Mouse (Mus musculus) monocyte, adult 5-6 weeks (primary cell): ENCODE measurements around the gene Bicc1. TPM values are rescaled to one million over a fixed set of nuclear protein-coding genes. Genes with fewer than 3 reads are reported as not detected.

ENCODE experiments used
- ATAC-seq: fragments of 153-309, 156-312 bp; replicated peaks from 2 replicates; pipeline ENCODE4 v1.8.0; 2017; ENCODE audit warnings: mild to moderate bottlenecking; ENCODE audit not compliant: low TSS enrichment, insufficient number of reproducible peaks, severe bottlenecking, poor library complexity, low FRiP score
- total RNA-seq: library from RNA; stranded (forward); fragments of 200-1000, 200-491, 200-594 nt; gene quantifications from 3 replicates; pipeline ENCODE4 v1.2.3, GENCODE M21; 2017

The Bicc1 gene
- total RNA-seq, 1 experiment from 2014 or later: not detected

DNA sequence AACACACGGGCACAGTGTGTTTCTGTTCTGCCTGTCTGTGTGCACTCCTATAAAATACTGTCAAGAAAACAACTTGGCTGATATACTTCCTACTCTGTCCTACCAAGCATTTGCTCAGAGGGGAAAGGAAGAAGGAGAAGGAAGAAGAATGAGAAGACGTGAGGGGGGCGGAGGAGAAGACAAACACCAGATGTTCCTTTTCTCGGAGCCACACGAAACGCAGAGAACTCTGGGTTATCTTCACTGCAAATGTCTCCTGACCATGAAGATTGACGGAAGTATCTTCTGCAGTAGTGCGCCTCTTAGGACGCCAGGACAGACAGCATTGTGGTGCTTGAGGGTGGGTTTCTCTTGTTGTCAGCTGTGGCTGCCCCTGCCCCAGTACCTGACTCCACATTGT lies 134.8 kb downstream of the Bicc1 start:
- no peak for ATAC-seq

DNA sequence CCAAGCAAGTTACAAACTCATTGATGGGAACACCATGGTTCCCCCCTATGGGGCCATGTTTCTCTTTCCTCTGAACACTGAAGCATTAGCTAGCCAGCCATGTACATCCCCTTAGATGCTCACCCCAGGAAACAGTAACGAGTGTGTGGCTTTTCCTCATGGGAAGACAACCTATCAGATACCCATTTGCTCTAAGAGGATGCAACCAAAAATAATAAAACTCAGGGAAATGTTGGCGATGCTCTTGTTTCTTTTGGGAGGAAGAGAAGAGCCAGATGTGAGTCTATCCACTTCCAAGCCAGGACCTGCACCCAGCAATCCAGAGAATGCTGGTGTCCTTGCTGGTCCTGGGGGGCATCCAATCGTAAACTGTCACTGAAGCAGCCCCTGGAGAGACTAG lies 136.0 kb downstream of the Bicc1 start:
- no peak for ATAC-seq

DNA sequence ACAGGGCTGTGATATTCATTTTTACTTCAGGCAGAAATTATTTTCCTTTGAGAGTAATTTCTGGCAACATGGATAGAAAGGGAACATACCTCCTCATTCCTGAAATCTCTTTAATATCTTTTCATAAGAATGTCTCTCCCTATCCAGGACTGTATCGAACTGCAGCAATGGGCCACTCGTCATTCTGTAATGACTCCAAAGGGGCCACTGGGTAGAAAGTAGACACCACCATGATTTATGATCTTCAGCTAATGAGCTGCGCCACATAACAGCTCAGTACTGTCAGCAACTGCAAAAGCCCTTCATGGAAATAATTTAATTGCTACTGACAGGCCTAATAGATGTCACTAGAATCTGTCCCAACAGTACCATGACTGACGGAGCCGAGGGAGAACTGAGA lies 139.0 kb downstream of the Bicc1 start:
- no peak for ATAC-seq

GRCm38 (mm10) chr10:71019836-71020235 lies 139.7 kb downstream of the Bicc1 start:
- ATAC-seq: no peak

GRCm38 (mm10) chr10:71009771-71010496 lies 149.6 kb downstream of the Bicc1 start:
- ATAC-seq: no peak

DNA sequence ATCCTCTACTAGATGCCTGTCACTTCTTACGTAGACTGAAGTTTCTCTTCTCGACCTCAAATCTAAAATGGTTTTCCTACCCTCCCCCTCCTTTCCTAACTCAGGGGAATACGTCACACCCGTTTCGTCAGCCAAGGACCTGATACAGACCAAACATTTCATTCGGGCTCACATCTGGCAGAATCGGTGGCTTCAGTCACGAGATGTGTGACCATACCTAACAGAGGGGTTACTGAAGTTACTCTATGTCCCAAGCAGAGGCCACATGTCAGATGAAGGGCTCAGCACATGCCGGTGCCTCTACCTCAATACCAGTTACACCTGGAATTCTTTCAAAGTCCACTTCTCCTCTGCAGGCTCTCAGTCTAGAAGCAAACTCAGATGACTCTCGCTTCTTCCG lies 150.8 kb downstream of the Bicc1 start:
- no peak for ATAC-seq

DNA sequence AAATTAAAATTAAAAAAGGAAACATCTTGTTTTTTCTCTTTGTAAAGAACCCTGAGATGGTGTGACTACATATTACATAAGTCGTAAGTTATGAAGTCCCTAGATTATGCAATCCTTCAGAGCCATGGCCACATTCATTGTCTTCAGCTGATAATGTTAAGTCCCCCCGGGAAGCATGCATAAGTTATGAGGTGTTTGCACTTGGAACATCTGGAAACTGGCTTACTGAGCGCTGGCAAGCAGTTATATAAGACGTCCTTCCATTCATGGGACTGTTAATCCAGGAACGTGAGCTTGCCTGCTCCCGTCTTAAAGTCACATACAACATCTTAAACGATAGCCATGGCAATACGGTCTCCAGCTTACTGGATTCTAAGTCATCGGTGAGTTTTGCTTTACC lies 151.5 kb downstream of the Bicc1 start:
- ATAC-seq: no peak

DNA sequence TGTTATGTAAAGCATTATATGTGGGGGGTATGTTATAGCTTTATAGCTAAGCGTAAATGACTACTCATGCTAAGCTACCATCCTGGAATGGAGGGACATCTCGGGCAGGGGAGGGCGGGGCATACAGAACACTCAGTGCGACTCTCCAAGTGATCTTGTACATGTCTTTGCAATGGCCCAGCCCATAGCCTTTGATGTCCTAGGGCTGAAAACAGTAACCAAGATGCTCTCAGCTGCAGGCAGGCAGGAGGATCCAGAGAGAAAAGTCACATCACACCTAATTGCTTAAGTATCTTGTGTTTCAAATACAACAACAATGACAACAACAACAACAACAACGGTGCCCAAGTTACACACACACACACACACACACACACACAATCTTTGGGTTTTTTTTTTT lies 152.0 kb downstream of the Bicc1 start:
- no peak for ATAC-seq

- no peak for ATAC-seq
Observed at GRCm38 (mm10) chr10:71007001-71007400, 152.5 kb downstream of the Bicc1 start.

- no peak for ATAC-seq
Observed at GRCm38 (mm10) chr10:71002871-71003270, 156.6 kb downstream of the Bicc1 start.

- no peak for ATAC-seq
Observed at GRCm38 (mm10) chr10:71002186-71002585, 157.3 kb downstream of the Bicc1 start.

- ATAC-seq: no peak
Observed at GRCm38 (mm10) chr10:70998136-70998535, 161.4 kb downstream of the Bicc1 start.

GRCm38 (mm10) chr10:70996051-70996450 lies 163.4 kb downstream of the Bicc1 start:
- no peak for ATAC-seq

GRCm38 (mm10) chr10:70994135-70994497 lies 165.4 kb downstream of the Bicc1 start:
- no peak for ATAC-seq

- ATAC-seq: no peak
Observed at GRCm38 (mm10) chr10:70993497-70994134, 165.9 kb downstream of the Bicc1 start.

DNA sequence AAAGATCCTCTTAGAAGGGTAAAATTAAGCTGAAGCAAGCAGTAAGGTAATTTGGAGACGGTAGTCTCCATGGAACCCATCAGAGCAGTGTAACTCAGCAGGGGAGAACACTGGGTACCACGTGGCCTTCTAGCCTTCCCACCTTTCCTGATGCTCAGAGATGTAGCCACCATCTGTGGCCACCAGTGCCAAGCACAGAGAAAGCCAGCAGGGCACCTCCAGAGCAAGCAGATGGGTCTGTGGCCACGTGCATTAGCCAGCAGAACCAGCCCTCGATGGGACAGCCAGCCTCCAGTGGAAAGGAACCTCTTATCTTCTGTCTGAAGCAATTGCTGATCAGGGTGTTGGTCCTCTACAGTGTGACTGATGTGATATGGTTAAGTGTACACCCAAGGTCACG lies 172.1 kb downstream of the Bicc1 start:
- no peak for ATAC-seq

- no peak for ATAC-seq
Observed at GRCm38 (mm10) chr10:70983036-70983670, 176.3 kb downstream of the Bicc1 start.

DNA sequence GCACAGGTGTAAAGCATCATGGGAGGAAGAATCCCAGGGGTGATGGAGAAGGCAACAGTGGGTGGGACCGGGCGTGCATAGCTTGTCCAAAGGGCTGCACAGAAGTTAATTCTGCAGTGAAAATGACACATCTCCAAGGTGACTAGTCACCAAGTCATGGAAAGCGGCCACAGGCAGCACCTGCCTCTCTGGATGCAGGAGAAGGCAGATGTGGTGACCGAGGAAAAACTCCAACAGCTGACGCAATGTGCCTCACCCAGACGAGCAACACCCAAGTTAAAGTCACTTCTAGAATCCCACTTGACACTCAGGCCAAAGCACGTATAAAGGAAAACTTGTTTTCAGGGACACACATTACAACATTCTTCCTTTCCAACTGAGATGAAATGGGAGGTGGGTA lies 177.3 kb downstream of the Bicc1 start:
- no peak for ATAC-seq

DNA sequence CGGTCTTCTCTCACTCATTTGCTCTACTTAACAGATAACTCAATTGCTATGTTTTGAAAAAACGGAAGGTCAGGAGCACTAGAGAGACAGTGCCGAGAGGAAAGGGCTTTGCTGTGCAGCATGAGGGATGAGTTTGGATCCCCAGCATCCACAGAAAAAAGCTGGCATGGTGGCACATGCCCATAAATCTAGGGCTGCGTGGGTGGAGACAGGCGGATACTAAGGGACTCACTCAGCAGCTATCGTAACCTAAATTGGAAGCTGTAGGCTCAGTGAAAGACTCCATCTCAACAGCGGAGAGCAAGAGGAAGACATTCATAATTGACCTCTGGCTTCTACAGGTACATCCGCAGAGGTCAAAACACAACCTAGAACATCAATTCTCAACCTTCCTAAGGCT lies 179.8 kb downstream of the Bicc1 start:
- ATAC-seq: no peak

- ATAC-seq: no peak
Observed at GRCm38 (mm10) chr10:70977141-70977540, 182.4 kb downstream of the Bicc1 start.
